Mouse (Mus musculus) erythroblast, embryonic 14.5 days (primary cell): ENCODE measurements around the gene Tmem132c.

Experiments
- GATA1 ChIP-seq: IDR thresholded peaks from 2 replicates; pipeline ENCODE4 v1.6.1; 2012; ENCODE audit warnings: low read length, inconsistent platforms, mixed read lengths
- TAL1 ChIP-seq: IDR thresholded peaks from 3 replicates; pipeline ENCODE4 v1.6.1; 2012; ENCODE audit warnings: low read length, inconsistent platforms, mixed read lengths

DNA sequence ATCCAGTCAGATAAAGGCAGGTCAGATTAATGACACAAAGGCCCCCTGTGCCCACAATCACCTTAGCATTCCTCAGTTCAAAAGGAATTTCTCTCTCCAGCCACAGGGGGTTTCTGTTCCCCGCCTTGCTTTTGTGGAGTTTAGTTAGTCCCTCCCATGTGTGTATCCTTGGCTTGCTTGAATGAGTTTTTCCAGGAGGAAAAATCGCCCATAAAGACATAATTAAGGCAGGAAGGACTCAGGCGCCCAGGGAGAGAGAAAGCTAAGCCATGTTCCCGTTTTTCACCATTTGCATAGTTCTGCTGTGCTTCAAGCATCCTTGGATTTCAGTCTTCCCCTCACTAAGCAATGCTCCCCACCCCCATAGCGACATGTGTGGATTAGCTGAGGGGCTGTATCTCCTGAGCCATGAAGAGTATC, 97.4 kb downstream of the Tmem132c start:
- TF ChIP-seq GATA1: no peak
- TF ChIP-seq TAL1: no peak
